Mouse (Mus musculus) cerebellum, adult 2 months (tissue): ENCODE results near the gene Eml4.

ENCODE experiments used
- CTCF ChIP-seq: fragments of 200-500 bp; IDR thresholded peaks from 2 replicates; pipeline ENCODE4 v1.5.1; 2011; ENCODE audit warnings: low read depth, mild to moderate bottlenecking, control low read depth, low read length, moderate library complexity, borderline replicate concordance; ENCODE audit not compliant: insufficient read depth
- POLR2A ChIP-seq: fragments of 200-500 bp; IDR thresholded peaks from 2 replicates; pipeline ENCODE4 v1.6.1; 2011; ENCODE audit warnings: low read length, control low read depth, borderline replicate concordance; ENCODE audit not compliant: insufficient read depth

DNA sequence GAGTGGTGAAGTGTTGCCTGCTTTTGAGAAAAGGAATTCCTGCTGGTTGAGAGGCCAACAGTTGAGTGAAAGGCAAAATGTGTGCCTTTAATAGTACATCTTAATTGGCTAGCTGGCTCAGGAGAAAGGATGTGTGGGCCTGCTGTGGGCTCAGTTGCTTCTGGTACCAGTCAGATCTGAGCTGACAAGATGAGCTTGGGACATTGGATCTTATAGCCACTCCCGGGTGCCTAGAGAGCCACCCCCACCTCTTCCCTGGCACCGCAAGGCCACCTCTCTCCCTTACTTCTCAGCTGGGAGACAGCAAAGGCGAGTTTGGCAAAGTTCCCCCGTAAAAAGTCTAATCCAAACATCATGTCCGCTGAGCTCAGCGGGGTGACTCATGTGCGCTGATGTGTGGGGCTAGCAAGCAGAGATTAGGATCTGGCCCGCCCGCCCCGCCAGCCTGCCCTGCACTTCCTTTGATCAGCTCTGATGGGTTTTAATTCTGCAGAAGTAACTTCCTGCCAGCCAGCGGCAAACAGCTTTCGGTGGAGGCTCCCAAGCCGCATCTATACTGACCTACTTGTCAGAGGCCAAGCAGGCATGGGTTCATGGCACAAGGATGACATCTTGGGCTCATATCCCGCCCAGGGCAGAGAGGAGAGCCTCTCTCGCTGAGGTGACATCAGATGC, 38.4 kb upstream of the Eml4 start:
- no peak for TF ChIP-seq POLR2A
- no peak for TF ChIP-seq CTCF
